Mouse (Mus musculus): ENCODE measurements around the gene Scn8a. TPM values are rescaled to one million over a fixed set of nuclear protein-coding genes. Genes with fewer than 3 reads are reported as not detected.

Scn8a gene
- total RNA-seq, 4 experiments from 2014 or later = 4.1 to 14.9 (median 8.5) TPM

DNA sequence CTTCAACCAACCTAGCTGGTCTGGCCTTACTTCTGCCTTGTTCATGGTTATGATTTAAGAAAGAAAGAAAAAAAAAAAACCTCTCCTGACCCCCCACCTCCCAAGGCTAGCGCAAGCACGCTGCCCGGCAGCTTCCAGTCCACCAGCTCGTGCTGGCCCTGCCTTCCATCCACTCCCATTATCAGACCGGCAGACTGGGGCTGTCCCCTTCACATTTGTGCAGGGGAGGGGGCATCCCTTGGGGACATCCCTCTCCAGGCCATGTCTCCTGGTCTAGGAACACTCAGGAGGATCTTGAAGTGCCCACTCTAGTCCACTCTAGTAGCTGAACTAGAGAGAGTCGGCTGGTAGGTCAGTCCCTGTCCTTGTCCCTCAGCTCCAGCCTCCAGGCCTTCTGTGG is 174.9 kb downstream of the Scn8a start:
- DNase-seq = no peak

DNA sequence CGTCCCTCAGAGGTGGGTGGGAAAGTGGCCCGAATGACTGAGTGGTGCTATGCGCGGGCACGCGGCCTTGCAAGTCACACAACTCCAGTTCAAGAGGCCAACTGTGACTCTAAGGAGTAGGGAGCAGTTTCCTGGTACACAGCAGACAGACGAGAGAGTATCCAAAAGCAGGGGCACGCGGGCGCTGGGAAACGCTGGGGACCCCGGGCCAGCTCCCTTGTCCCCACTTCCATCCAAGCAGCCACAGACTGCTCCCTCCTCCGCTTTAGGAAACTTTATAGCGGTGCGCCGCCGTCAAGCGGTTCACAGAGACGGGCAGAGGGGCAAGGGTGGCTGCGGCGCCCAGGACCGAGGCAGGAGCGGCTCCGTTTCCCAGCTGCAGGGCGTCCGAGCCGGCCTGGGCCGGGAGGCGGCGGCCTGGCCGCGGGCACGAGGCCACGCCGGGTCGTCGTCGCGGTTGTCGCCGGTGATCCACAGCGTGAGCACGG is 176.4 kb downstream of the Scn8a start:
- DNase-seq = no peak

DNA sequence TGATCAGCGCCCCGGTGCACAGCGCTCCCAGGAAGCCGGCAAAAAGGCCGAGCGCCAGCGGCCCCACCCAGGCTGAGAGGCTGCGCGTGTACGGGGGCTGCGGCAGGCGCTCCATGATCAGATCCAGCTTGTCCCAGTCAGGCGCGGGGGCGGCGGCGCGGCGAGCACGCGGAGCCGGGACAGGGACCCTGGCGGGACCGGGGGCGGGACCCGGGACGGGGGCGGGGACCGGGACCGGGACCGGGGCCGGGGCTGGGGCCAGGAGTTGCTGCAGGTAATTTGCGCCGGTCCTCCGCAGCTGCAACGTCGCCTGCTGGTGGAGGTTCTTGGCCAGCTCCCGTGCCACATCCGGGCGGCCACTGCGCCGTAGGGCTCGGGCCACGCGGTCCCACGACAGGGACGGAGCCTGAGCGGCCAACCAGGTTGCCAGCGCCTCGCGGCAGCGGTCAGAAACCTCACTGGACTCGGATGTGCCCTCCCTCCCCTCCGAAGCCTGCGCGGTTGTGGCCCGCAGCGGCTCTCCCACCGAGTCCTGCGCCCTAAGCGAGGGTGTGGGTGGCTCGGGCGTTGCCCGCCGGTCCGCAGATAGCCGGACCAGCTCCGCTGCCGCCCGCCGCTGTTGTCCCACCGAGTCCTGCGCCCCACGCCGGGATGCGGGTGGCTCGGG is 177.0 kb downstream of the Scn8a start:
- DNase-seq = no peak

DNA sequence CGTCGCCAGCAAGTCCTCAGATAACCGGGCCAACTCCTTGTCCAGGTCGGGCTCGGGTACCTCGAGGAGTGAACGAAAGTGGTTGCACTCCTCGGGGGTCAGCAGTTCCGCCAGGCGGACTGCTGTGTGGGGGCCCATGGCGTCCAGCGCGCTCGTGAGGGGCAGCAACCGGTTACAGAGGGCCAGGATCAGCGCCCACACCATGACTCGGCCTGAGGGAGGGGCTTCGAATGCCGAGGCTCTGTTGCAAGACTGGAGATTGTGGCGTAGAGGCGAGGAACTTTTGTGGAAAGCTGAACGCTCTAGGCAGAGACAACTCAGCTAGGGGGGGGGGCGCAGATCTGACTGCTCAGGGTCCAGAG is 177.5 kb downstream of the Scn8a start, which contains the start of gene Gm47841:
Gene Gm47841, minus strand, starts transcription at position 204 of the 362 bp plus-strand sequence.
- DNase-seq = no peak

- DNase-seq = no peak
These were observed 178.8 kb downstream of the Scn8a start for GRCm38 (mm10) chr15:101048338-101048896.

GRCm38 (mm10) chr15:101051869-101052268 is 182.2 kb downstream of the Scn8a start:
- no peak for DNase-seq

- DNase-seq = no peak
These were observed 183.2 kb downstream of the Scn8a start for GRCm38 (mm10) chr15:101052560-101053501.

- DNase-seq = no peak
These were observed 184.3 kb downstream of the Scn8a start for GRCm38 (mm10) chr15:101053832-101054459.

GRCm38 (mm10) chr15:101054541-101054940 is 184.9 kb downstream of the Scn8a start:
- no peak for DNase-seq

DNA sequence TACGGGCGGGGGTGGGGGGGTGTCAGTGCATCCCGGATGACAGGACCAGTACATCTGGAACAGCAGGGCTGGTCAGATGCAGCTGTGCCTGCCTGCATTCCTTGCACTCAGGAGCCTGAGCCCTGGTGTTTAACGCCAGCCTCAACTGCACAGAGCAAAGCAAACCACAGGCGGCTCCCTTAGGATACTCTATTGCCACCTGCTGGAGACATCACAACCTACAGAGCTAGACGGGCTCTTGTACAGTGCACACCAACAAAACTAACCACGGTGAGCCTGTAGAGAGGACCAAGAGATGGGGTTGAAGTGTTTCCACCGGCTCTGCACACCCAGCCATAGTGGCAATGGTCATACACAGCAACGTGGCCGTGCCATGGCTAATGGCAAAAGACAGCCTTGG is 186.6 kb downstream of the Scn8a start:
- DNase-seq = no peak

- DNase-seq = no peak
These were observed 190.1 kb downstream of the Scn8a start for GRCm38 (mm10) chr15:101059570-101060279.

- no peak for DNase-seq
These were observed 190.7 kb downstream of the Scn8a start for GRCm38 (mm10) chr15:101060280-101060852.

- no peak for DNase-seq
These were observed 195.4 kb downstream of the Scn8a start for GRCm38 (mm10) chr15:101065069-101065468.

- DNase-seq = no peak
These were observed 196.7 kb downstream of the Scn8a start for GRCm38 (mm10) chr15:101066364-101066847.

GRCm38 (mm10) chr15:101066920-101067696 is 197.4 kb downstream of the Scn8a start:
- DNase-seq = no peak

- no peak for DNase-seq
These were observed 198.4 kb downstream of the Scn8a start for GRCm38 (mm10) chr15:101068029-101068428.

DNA sequence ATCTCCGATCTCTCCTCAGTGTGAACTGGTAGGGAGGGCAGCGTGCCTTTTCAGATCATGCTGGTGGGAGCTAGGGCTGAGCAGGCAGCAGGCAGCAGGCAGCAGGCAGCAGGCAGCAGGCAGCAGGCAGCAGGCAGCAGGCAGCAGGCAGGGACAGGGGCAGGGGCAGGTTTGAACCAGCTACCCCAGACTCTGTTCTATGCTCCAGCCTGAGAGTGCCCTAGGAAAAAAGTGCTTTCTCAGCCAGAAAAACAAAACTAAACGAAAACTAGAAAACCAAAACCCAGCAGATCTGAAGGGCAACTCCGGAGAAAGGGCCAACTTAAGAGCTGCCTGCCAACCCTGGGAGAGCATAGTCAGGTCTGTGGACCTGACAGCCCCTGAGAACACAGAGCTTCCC is 199.0 kb downstream of the Scn8a start:
- no peak for DNase-seq

- no peak for DNase-seq
These were observed 200.1 kb downstream of the Scn8a start for GRCm38 (mm10) chr15:101069641-101070190.

DNA sequence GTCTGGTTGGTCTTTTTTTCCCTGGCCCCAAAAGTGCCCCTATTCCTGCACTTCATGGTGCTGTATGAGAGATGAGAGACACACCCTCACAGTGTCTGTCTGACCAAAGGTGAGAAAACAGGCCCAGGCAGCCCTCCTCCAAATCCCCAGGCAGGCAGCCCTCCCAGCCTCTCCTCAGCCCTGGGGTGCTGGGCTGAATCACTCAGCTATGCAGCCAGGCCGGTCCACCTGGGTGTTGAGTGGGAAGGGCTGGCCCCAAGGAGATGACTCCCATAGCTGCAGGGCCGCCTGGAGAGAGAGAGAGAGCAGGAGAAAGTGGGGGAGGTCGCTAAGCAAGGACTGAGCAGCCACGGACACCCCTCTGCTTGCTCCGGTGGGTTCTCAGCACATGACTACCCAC is 201.1 kb downstream of the Scn8a start:
- no peak for DNase-seq

GRCm38 (mm10) chr15:101072736-101073135 is 203.1 kb downstream of the Scn8a start:
- no peak for DNase-seq
